Mouse (Mus musculus) lung, adult 18-20 months (tissue): ENCODE measurements around the gene Gjd3.

ENCODE experiments used
- DNase-seq, 2 experiments: peaks; one replicate each; pipeline ENCODE4 v3.0.0; 2022; ENCODE audit warnings: mixed read lengths in 2 of 2

Gjd3 gene

GRCm38 (mm10) chr11:98979356-98979755 lies 3.5 kb downstream of the Gjd3 start:
- DNase-seq = no peak

- no peak for DNase-seq
Observed at GRCm38 (mm10) chr11:98978526-98979148, 4.2 kb downstream of the Gjd3 start.

GRCm38 (mm10) chr11:98974871-98975719 lies 7.7 kb downstream of the Gjd3 start:
- peak; percentile 74 to 80 for DNase-seq

- DNase-seq = peak in 1 of 2 experiments; percentile 8
Observed at GRCm38 (mm10) chr11:98974213-98974612, 8.6 kb downstream of the Gjd3 start.

GRCm38 (mm10) chr11:98973584-98973983 lies 9.2 kb downstream of the Gjd3 start:
- peak in 1 of 2 experiments; percentile 27 for DNase-seq

GRCm38 (mm10) chr11:98972801-98973360 lies 9.9 kb downstream of the Gjd3 start:
- DNase-seq = peak in 1 of 2 experiments; percentile 6

GRCm38 (mm10) chr11:98972215-98972614 lies 10.6 kb downstream of the Gjd3 start:
- peak; percentile 82 to 88 for DNase-seq

- DNase-seq = no peak
Observed at GRCm38 (mm10) chr11:98971316-98972031, 11.3 kb downstream of the Gjd3 start.

- no peak for DNase-seq
Observed at GRCm38 (mm10) chr11:98970191-98970925, 12.5 kb downstream of the Gjd3 start.

GRCm38 (mm10) chr11:98969496-98969927 lies 13.3 kb downstream of the Gjd3 start:
- no peak for DNase-seq

GRCm38 (mm10) chr11:98968716-98969495 lies 13.9 kb downstream of the Gjd3 start:
- DNase-seq = peak in 1 of 2 experiments; percentile 16

- DNase-seq = peak in 1 of 2 experiments; percentile 17
Observed at GRCm38 (mm10) chr11:98968079-98968478, 14.7 kb downstream of the Gjd3 start.

GRCm38 (mm10) chr11:98966499-98967141 lies 16.2 kb downstream of the Gjd3 start:
- peak; percentile 79 to 86 for DNase-seq

GRCm38 (mm10) chr11:98965416-98966077 lies 17.3 kb downstream of the Gjd3 start:
- DNase-seq = no peak

GRCm38 (mm10) chr11:98964616-98965415 lies 18.0 kb downstream of the Gjd3 start:
- peak in 1 of 2 experiments; percentile 23 for DNase-seq

GRCm38 (mm10) chr11:98964201-98964615 lies 18.6 kb downstream of the Gjd3 start:
- peak in 1 of 2 experiments; percentile 7 for DNase-seq

- peak; percentile 90 to 92 for DNase-seq
Observed at GRCm38 (mm10) chr11:98963191-98964021, 19.4 kb downstream of the Gjd3 start.

- peak in 1 of 2 experiments; percentile 31 for DNase-seq
Observed at GRCm38 (mm10) chr11:98962421-98963095, 20.3 kb downstream of the Gjd3 start.
